Mouse (Mus musculus) forebrain, embryonic 11.5 days (tissue): ENCODE data around the gene Tagln2. TPM values are rescaled to one million over a fixed set of nuclear protein-coding genes. Genes with fewer than 3 reads are reported as not detected.

Source experiments
- ATAC-seq: fragments of 200-750 bp; cut with Nextera tagmentation; replicated peaks from 2 replicates; pipeline ENCODE4 v1.8.0; 2017; ENCODE audit warnings: moderate TSS enrichment; ENCODE audit not compliant: low FRiP score
- DNase-seq: peaks from one replicate; pipeline ENCODE4 v3.0.0-alpha.2; 2017; ENCODE audit warnings: low spot score
- H3K27ac ChIP-seq: fragments of 300-500 bp; sonication (generic); 2 replicates; pipeline ENCODE4 v1.5.1; 2014; ENCODE audit warnings: low read depth, low read length
- H3K27me3 ChIP-seq: fragments of 300-500 bp; sonication (generic); 2 replicates; pipeline ENCODE4 v1.6.1; 2014; ENCODE audit warnings: mild to moderate bottlenecking, low read length, mixed read lengths; ENCODE audit not compliant: control insufficient read depth, insufficient read depth
- H3K36me3 ChIP-seq: fragments of 300-500 bp; sonication (generic); 2 replicates; pipeline ENCODE4 v1.6.1; 2014; ENCODE audit warnings: mild to moderate bottlenecking, low read length, moderate library complexity, mixed read lengths; ENCODE audit not compliant: control insufficient read depth, insufficient read depth
- H3K4me1 ChIP-seq: fragments of 300-500 bp; sonication (generic); replicated peaks from 2 replicates; pipeline ENCODE4 v1.6.1; 2014; ENCODE audit warnings: low read length, mixed read lengths; ENCODE audit not compliant: control insufficient read depth, insufficient read depth
- H3K4me2 ChIP-seq: fragments of 300-500 bp; sonication (generic); 2 replicates; pipeline ENCODE4 v1.6.1; 2014; ENCODE audit warnings: low read depth, mild to moderate bottlenecking, low read length, moderate library complexity, mixed read lengths; ENCODE audit not compliant: severe bottlenecking
- H3K4me3 ChIP-seq: fragments of 300-500 bp; sonication (generic); 2 replicates; pipeline ENCODE4 v1.5.1; 2014; ENCODE audit warnings: low read depth, low read length
- H3K9ac ChIP-seq: fragments of 300-500 bp; sonication (generic); 2 replicates; pipeline ENCODE4 v1.6.1; 2014; ENCODE audit warnings: low read length
- H3K9me3 ChIP-seq: fragments of 300-500 bp; sonication (generic); 2 replicates; pipeline ENCODE4 v1.6.1; 2016; ENCODE audit warnings: low read length, mixed read lengths; ENCODE audit not compliant: control insufficient read depth
- WGBS: fragments of 180-500 bp; shearing (Covaris S2); extraction: QIAGEN DNeasy Blood & Tissue Kit; methylation state at CpG from one replicate; pipeline ENCODE4 v1.1.7; 2014; 5-methylcytosine and 5-hydroxymethylcytosine counted together
- polyA plus RNA-seq: library from polyadenylated mRNA; unstranded; fragments of >200 nt; fragmentation: Nextera tagmentation; extraction: Ambion mirVana; gene quantifications from 2 replicates; pipeline ENCODE4 v1.2.1, GENCODE M21; 2014

The Tagln2 gene
- polyA plus RNA-seq, 1 experiment from 2014 or later, result 38.6 TPM

GRCm38 (mm10) chr1:172484236-172484635, 15.6 kb upstream of the Tagln2 start:
- no peak for DNase-seq
- H3K27ac ChIP-seq, result no peak overlapping the region

GRCm38 (mm10) chr1:172484671-172485070, 15.2 kb upstream of the Tagln2 start:
- Histone ChIP-seq H3K9me3 (no peaks in the 10 kb centered on the region), H3K36me3 (no peaks in the 10 kb centered on the region; the same call in 1 of the 2 replicates), H3K27ac (no peak overlapping the region), H3K4me1 (peaks cover 47% of the 10 kb centered on the region), H3K9ac (peak overlapping the region; percentile 75), H3K4me3 (peak overlapping the region; percentile 60), H3K4me2 (peak overlapping the region; percentile 53), H3K27me3 (no peaks in the 10 kb centered on the region)
- 53% methylated on average over 13 of the region's 13 CpGs for WGBS
- ATAC-seq, result no peak
- no peak for DNase-seq

More at GRCm38 (mm10) chr1:172484236-172484635, 15.6 kb upstream of the Tagln2 start:
- Histone ChIP-seq H3K4me2 (peak overlapping the region; percentile 53), H3K27me3 (no peaks in the 10 kb centered on the region), H3K4me3 (peak overlapping the region; percentile 60), H3K36me3 (no peaks in the 10 kb centered on the region; the same call in 1 of the 2 replicates), H3K9me3 (no peaks in the 10 kb centered on the region), H3K4me1 (peaks cover 47% of the 10 kb centered on the region), H3K9ac (peak overlapping the region; percentile 75)
- WGBS, result 42% methylated on average over 11 of the region's 11 CpGs
- no peak for ATAC-seq

- Histone ChIP-seq H3K4me1 (peaks cover 49% of the 10 kb centered on the region), H3K27ac (peak overlapping the region; percentile 87), H3K4me3 (peak overlapping the region; percentile 27), H3K4me2 (peak overlapping the region; percentile 53), H3K27me3 (no peaks in the 10 kb centered on the region), H3K36me3 (no peaks in the 10 kb centered on the region; the same call in 1 of the 2 replicates), H3K9me3 (no peaks in the 10 kb centered on the region), H3K9ac (peak overlapping the region; percentile 59)
- WGBS, result 13% methylated on average over 6 of the region's 6 CpGs
- ATAC-seq (0 out of 2 replicates have a peak, but pooled peaks have one; percentile 6), DNase-seq (no peak)
Measured at GRCm38 (mm10) chr1:172485821-172486220, 14.0 kb upstream of the Tagln2 start.

- peak overlapping the region; percentile 59 for H3K9ac ChIP-seq
- H3K27me3 ChIP-seq, result no peaks in the 10 kb centered on the region
- H3K9me3 ChIP-seq, result no peaks in the 10 kb centered on the region
- peaks cover 47% of the 10 kb centered on the region for H3K4me1 ChIP-seq
- peak overlapping the region; percentile 27 for H3K4me3 ChIP-seq
- DNase-seq (peak; percentile 77), ATAC-seq (peak; percentile 52)
- no peaks in the 10 kb centered on the region; the same call in 1 of the 2 replicates for H3K36me3 ChIP-seq
- peak overlapping the region; percentile 87 for H3K27ac ChIP-seq
- WGBS, result 10% methylated on average over 4 of the region's 4 CpGs
- H3K4me2 ChIP-seq, result peak overlapping the region; percentile 53
Measured at GRCm38 (mm10) chr1:172486236-172486635, 13.6 kb upstream of the Tagln2 start.

- Histone ChIP-seq H3K9me3 (no peaks in the 10 kb centered on the region), H3K4me3 (peak overlapping the region; percentile 27), H3K27ac (peak overlapping the region; percentile 87), H3K27me3 (no peaks in the 10 kb centered on the region), H3K9ac (peak overlapping the region; percentile 59), H3K4me2 (peak overlapping the region; percentile 53), H3K36me3 (no peaks in the 10 kb centered on the region; the same call in 1 of the 2 replicates), H3K4me1 (peaks cover 43% of the 10 kb centered on the region)
- ATAC-seq, result no peak
- no peak for DNase-seq
- WGBS, result 23% methylated on average over 5 of the region's 5 CpGs
Measured at GRCm38 (mm10) chr1:172486651-172487050, 13.2 kb upstream of the Tagln2 start.

GRCm38 (mm10) chr1:172487859-172488258, 12.0 kb upstream of the Tagln2 start:
- no peak overlapping the region for H3K27ac ChIP-seq
- H3K9ac ChIP-seq, result no peak overlapping the region
- H3K36me3 ChIP-seq, result no peaks in the 10 kb centered on the region; the same call in 1 of the 2 replicates
- H3K4me1 ChIP-seq, result peaks cover 43% of the 10 kb centered on the region
- 81% methylated on average over 4 of the region's 4 CpGs for WGBS
- H3K4me3 ChIP-seq, result no peak overlapping the region
- H3K9me3 ChIP-seq, result no peaks in the 10 kb centered on the region
- H3K4me2 ChIP-seq, result no peak overlapping the region
- DNase-seq, result no peak
- H3K27me3 ChIP-seq, result no peaks in the 10 kb centered on the region
- ATAC-seq, result no peak

- Histone ChIP-seq H3K27me3 (no peaks in the 10 kb centered on the region), H3K27ac (no peak overlapping the region), H3K36me3 (no peaks in the 10 kb centered on the region; the same call in 1 of the 2 replicates), H3K4me3 (no peak overlapping the region), H3K9ac (no peak overlapping the region), H3K9me3 (no peaks in the 10 kb centered on the region), H3K4me2 (no peak overlapping the region), H3K4me1 (peaks cover 37% of the 10 kb centered on the region)
- ATAC-seq, result no peak
- no peak for DNase-seq
- 81% methylated on average over 7 of the region's 7 CpGs for WGBS
Measured at GRCm38 (mm10) chr1:172488831-172489230, 11.0 kb upstream of the Tagln2 start.

GRCm38 (mm10) chr1:172489585-172490250, 10.1 kb upstream of the Tagln2 start:
- no peaks in the 10 kb centered on the region for H3K9me3 ChIP-seq
- H3K27ac ChIP-seq, result no peak overlapping the region
- no peak overlapping the region; the same call in 1 of the 2 replicates for H3K4me2 ChIP-seq
- H3K36me3 ChIP-seq, result no peaks in the 10 kb centered on the region; the same call in 1 of the 2 replicates
- peak; percentile 19; the same call in 1 of the 2 replicates for ATAC-seq
- no peak for DNase-seq
- no peak overlapping the region for H3K4me3 ChIP-seq
- peaks cover 28% of the 10 kb centered on the region for H3K4me1 ChIP-seq
- WGBS, result 59% methylated on average over 12 of the region's 12 CpGs
- H3K27me3 ChIP-seq, result no peaks in the 10 kb centered on the region
- no peak overlapping the region for H3K9ac ChIP-seq
